Mouse (Mus musculus): ENCODE results near the gene Uroc1. TPM values are rescaled to one million over a fixed set of nuclear protein-coding genes. Genes with fewer than 3 reads are reported as not detected.
A peak's percentile ranks its signal among the peaks of the same experiment; 100 is the strongest.

The Uroc1 gene
- total and polyA plus RNA-seq, 3 experiments = not detected

GRCm38 (mm10) chr6:90321811-90322210 lies 11.3 kb upstream of the Uroc1 start:
- no peak overlapping the region for H3K27ac ChIP-seq (ENCODE audit: insufficient read depth, low read depth)
- dilution Hi-C loops (cut with MboI; ENCODE audit: extremely low pct_ligation_motif_present, extremely low pct_unique_long_range_greater_than_20kb, low sequenced_read_pairs) = no loop called here

GRCm38 (mm10) chr6:90324026-90324425 lies 9.1 kb upstream of the Uroc1 start:
- no peak for TF ChIP-seq HCFC1 (IDR thresholded peaks at IDR 0.05; ENCODE audit: low read depth, low read length)
- TF ChIP-seq SMC3 (IDR thresholded peaks at IDR 0.05; ENCODE audit: low read depth, low read length) = no peak
- no peak for TF ChIP-seq POLR2A (IDR thresholded peaks at IDR 0.05; ENCODE audit: low read depth, low read length)
- no peak for TF ChIP-seq JUN (IDR thresholded peaks at IDR 0.05; ENCODE audit: insufficient read depth, low read depth, low read length)
- no peak for TF ChIP-seq RAD21 (IDR thresholded peaks at IDR 0.05; ENCODE audit: low read depth, low read length)
- no peak for TF ChIP-seq MAX (IDR thresholded peaks at IDR 0.05; ENCODE audit: low read length)
- Histone ChIP-seq H3K4me3 (replicated peaks in 1 of 3; ENCODE audit: low read depth in 2 of 3, low read length in 2 of 3, poor library complexity in 1 of 3) (no peak overlapping the region), H3K79me2 (replicated peaks; ENCODE audit: control insufficient read depth, extremely low read depth, insufficient read depth, poor library complexity, severe bottlenecking) (no peaks in the 10 kb centered on the region), H3K4me2 (ENCODE audit: insufficient read depth, low read depth, poor library complexity, severe bottlenecking) (no peak overlapping the region), H3K27ac (ENCODE audit: insufficient read depth, low read depth) (no peak overlapping the region), H3K9ac (ENCODE audit: insufficient read depth, low read depth) (no peak overlapping the region), H3K27me3 (replicated peaks) (peaks cover 61% of the 10 kb centered on the region), H3K4me1 (ENCODE audit: control insufficient read depth in 1 of 2, insufficient read depth in 2 of 2) (peaks cover 0 to 2% of the 10 kb centered on the region in 2 experiments; a peak in 1 of 4 replicates), H3K36me3 (replicated peaks in 1 of 2; ENCODE audit: control insufficient read depth in 1 of 2, insufficient read depth in 1 of 2, low read length in 1 of 2) (no peaks in the 10 kb centered on the region), H3K9me3 (replicated peaks; ENCODE audit: low read length) (no peaks in the 10 kb centered on the region)
- in situ Hi-C loops (cut with MboI; ENCODE audit: low pct_ligation_motif_present, low pct_unique_long_range_greater_than_20kb, low sequenced_read_pairs) = loop anchor here (10.0 kb wide), 1 partner anchor 639 kb away; no protein-coding TSS in a partner anchor
- DNase-seq (ENCODE audit: extremely low read depth) = no peak
- dilution Hi-C loops (cut with MboI; ENCODE audit: extremely low pct_ligation_motif_present, extremely low pct_unique_long_range_greater_than_20kb, low sequenced_read_pairs) = no loop called here

More at GRCm38 (mm10) chr6:90321811-90322210, 11.3 kb upstream of the Uroc1 start:
- Histone ChIP-seq H3K9ac (ENCODE audit: insufficient read depth, low read depth) (no peak overlapping the region), H3K4me1 (ENCODE audit: control insufficient read depth in 1 of 2, insufficient read depth in 2 of 2) (peaks cover 0 to 2% of the 10 kb centered on the region in 2 experiments; a peak in 1 of 4 replicates), H3K36me3 (replicated peaks in 1 of 2; ENCODE audit: control insufficient read depth in 1 of 2, insufficient read depth in 1 of 2, low read length in 1 of 2) (no peaks in the 10 kb centered on the region), H3K4me2 (ENCODE audit: insufficient read depth, low read depth, poor library complexity, severe bottlenecking) (no peak overlapping the region), H3K79me2 (replicated peaks; ENCODE audit: control insufficient read depth, extremely low read depth, insufficient read depth, poor library complexity, severe bottlenecking) (no peaks in the 10 kb centered on the region), H3K9me3 (replicated peaks; ENCODE audit: low read length) (no peaks in the 10 kb centered on the region), H3K4me3 (replicated peaks in 1 of 3; ENCODE audit: low read depth in 2 of 3, low read length in 2 of 3, poor library complexity in 1 of 3) (no peak overlapping the region), H3K27me3 (replicated peaks) (peaks cover 54% of the 10 kb centered on the region)
- TF ChIP-seq TCF12 (IDR thresholded peaks at IDR 0.05; ENCODE audit: low read depth, low read length) = no peak
- TF ChIP-seq PAX5 (IDR thresholded peaks at IDR 0.05; ENCODE audit: low read length) = no peak
- TF ChIP-seq MAFK (IDR thresholded peaks at IDR 0.05; ENCODE audit: insufficient replicate concordance, low read length) = no peak
- no peak for TF ChIP-seq IRF4 (IDR thresholded peaks at IDR 0.05; ENCODE audit: low read depth, low read length)
- TF ChIP-seq RCOR1 (conservative IDR thresholded peaks at IDR 0.05; ENCODE audit: low read depth, low read length) = no peak
- TF ChIP-seq ZC3H11A (IDR thresholded peaks at IDR 0.05; ENCODE audit: low read depth, low read length) = no peak
- TF ChIP-seq POLR2AphosphoS2 (IDR thresholded peaks at IDR 0.05; ENCODE audit: low read depth, low read length) = no peak
- no peak for TF ChIP-seq EP300 (IDR thresholded peaks at IDR 0.05; ENCODE audit: low read length)
- no peak for TF ChIP-seq NRF1 (IDR thresholded peaks at IDR 0.05; ENCODE audit: low read depth, low read length)
- no peak for TF ChIP-seq JUN (IDR thresholded peaks at IDR 0.05; ENCODE audit: insufficient read depth, low read depth, low read length)
- TF ChIP-seq USF2 (conservative IDR thresholded peaks at IDR 0.05; ENCODE audit: low read depth, low read length) = no peak
- no peak for TF ChIP-seq JUND (conservative IDR thresholded peaks at IDR 0.05; ENCODE audit: low read depth, low read length)
- DNase-seq (ENCODE audit: extremely low read depth) = peak; percentile 13
- in situ Hi-C loops (cut with MboI; ENCODE audit: low pct_ligation_motif_present, low pct_unique_long_range_greater_than_20kb, low sequenced_read_pairs) = loop anchor here (10.0 kb wide), 1 partner anchor 637 kb away; no protein-coding TSS in a partner anchor
